Mouse (Mus musculus): ENCODE results near the gene Apobr.

Gene Apobr

DNA sequence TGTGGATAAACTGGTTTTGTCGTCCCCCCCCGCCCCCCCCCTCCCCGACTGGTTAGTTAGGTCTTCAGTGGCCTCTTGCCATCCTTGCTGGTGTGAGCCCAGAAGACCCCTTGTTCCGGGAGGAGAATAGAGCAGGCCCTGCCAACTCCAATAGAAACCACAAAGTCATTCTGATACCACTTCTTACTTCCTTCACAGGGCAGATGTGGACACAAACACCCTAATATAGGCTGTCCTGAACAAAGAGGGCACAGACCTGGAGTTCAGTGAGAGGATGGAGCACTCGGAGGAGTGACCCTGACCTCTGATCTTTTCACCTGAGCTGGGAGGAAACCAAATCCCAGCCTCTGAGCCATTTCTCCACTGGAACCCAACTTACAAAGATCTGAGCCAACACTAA lies 17.2 kb downstream of the Apobr start:
- DNase-seq: no peak

DNA sequence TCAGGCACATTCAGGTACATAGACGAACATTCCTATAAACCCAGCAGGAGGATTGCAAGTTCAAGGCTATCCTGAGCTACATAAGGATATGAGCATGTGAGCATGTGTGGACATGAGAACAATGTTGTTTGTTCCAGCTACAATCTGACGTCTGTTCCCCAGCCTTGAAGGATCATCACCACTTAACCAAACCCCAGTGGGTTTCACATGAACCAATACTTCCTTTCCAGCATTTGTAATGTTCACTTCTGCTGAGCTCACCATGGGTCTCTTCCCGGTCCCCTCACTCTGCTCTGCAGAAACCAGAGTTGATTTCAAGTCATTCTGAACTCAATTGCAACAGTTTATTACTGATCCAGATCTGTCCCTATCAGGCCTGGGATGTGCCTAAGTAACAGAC lies 17.9 kb downstream of the Apobr start:
- no peak for DNase-seq

DNA sequence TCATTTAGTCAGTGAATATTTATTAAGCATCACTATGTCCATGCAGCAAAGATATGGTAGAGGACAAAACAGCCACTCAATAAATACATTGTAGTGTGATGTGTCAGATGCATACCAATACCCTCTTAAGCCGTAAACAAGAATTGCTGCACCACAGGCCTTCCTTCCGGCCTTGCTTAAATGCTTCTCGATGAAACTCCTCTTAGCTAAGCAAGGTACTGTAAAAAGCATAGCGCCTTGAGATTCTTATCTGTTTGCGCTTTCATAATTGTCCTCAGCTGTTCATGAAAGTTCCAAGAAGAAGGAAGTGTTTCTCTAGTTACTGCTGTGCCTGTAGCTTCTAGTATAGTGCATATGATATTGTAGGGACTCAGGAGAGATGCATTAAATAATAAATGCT lies 21.9 kb downstream of the Apobr start:
- no peak for DNase-seq

DNA sequence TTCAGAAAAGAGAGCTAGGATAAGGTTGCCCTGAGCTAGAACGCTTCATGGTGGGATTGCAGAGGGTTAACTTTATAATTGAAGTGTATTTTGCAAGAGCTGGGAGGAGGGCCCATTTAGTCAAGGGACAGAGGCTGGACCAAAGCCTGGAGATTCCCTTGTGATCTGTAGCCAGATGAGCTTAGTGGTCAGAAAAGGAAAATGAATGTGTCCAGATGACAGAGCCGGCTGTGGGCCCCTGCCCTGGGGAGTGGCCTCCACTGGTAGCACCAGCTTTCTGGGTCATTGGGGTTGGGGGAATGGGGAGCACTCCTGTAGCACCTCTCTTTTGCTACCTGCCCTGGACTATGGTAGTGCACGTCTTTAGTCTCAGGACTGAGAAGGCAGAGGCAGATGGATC lies 22.3 kb downstream of the Apobr start:
- DNase-seq: peak; percentile 17 to 41

DNA sequence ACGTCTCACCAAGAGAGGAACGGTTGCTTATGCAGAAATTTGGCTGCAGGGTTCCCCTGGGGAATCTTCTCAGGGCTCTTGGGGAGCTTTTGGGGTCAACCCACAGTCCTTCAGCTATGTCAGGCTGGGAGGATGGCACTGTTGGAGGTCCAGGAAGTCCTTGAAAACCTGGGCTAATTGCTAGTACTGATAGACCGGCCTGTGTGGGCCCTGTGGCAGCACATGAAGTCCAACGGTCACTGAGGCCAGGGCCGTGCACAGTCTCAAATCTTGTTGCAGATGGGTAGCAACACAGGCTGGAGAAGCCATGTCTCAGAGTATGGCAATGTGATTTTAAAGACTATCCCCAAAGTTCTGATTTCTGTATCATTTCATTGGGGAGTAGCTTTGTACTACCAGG lies 23.1 kb downstream of the Apobr start:
- no peak for DNase-seq

DNA sequence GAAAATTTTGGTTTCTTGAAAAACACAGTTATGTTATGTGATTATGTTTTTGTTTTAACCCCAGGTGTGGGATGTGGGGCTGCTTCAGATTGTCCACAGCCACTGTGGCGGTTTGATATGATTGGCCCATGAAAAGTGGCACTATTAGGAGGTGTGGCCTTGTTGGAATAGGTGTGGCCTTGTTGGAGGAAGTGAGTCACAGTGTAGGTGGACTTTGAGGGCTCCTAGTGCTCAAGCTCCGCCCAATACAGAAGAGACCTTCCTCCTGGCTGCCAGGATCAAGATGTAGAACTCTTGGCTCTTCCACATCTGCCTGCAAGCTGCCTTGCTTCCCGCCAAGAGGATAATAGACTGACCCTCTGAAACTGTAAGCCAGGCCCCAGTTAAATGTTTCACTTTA lies 28.0 kb downstream of the Apobr start:
- no peak for DNase-seq

DNA sequence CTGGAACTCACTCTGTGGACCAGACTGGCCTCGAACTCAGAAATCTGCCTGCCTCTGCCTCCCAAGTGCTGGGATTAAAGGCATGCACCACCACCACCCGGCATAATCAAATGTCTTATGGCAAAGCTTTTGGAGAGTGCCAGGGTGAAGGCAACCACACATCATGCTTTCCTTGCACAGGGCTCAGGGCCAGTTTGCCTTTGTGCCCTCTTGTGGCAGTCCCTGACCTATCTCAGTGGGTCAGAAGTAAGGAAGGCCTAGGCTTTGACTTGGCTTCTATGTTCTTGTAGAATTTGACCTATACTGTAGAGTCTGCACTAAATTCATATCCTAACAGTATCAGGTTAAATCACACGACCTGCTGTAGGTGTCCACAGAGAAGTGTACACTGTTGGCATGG lies 32.0 kb downstream of the Apobr start:
- DNase-seq: peak in 1 of 2 experiments; percentile 7

DNA sequence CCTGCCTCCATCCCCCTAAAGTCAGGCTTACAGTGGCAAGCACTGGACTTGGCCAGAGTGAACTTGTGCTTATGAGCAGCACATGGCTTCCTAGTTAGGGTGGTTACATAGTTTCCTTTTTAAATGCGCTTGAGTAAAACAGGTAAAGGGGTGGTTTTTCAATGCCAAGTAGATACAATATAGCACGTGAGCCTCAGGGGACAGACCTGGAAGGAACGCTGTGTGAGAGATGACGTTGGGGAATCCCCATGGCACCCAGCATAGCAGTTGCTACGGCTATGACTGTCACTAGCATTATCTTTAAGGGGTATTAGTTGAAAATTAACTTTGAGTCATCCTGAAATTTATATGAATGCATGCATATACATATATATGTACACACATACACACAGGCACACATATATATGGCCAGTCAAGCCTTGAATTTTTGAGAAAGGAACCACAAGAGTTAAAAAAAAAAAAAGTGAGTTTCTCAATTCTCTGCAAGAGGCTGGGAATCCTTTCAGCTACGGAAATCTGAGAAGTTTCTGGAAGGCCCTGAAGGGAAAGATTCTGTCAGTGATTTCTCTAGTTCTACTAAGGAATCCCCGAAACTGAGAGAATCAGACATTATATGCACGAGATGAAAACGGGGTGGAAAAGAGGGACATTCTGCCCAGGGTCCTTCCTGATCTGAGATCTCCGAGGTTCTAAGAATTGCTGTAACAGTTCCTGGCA lies 35.0 kb downstream of the Apobr start:
- DNase-seq: no peak

DNA sequence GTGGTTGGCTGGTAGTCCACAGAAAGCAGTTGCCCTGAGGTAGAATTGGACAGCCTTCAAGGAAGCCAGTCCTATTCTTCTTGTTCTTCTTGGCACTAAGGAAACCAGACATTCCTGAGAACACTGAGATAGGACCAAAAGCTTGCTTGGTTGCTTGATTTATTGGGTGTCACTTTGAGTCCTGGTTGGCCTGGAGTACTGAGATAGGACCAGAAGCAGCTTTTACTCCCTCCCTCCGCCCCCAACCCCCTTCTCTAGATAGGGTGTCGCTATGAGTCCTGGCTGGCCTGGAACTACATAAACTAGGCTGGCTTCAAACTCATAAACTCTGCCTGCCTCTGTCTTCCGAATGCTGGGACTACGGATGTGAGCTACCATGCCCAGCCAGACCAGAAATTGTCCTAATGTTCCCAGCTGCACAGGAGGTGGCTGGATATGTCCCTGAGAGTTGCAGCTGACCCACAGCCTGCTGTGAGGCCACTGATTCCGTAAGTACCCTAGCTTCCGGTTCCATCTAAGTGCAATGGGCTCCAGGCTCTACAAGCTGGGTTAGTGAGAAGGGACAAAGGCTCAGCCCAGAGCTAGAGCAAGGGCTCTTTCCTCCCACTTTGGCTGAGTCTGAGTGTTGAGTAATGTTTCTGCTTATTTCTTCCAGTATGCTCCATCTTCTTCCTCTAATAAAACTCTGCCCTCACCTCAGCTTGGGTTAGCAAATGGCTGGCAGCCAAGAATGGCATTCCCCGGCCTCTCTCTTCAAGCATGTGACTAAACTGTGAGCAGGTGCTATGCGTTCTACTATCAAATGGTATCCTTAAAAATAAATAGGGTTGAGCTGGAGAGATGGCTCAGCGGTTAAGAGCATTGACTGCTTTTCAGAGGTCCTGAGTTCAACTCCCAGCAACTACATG lies 37.0 kb downstream of the Apobr start:
- DNase-seq: peak in 1 of 2 experiments; percentile 29

DNA sequence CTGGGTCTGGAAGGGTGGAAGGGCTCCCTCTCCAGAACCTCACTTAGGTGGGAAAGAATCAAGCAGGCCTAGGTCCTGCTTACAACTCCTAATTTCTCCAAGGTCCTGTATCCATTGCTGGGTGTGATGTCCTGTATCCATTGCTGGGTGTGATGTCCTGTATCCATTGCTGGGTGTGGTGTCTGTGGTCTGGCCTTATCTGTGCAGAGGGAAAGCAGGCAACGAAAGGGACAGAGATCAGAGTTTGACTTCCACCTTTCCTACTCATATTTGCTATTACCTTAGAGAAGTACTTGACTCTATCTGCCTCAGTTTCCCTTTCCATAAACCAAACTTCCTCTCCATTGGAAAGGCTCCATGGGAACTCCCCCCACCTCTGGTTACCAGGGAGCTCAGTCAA lies 38.6 kb downstream of the Apobr start:
- no peak for DNase-seq

DNA sequence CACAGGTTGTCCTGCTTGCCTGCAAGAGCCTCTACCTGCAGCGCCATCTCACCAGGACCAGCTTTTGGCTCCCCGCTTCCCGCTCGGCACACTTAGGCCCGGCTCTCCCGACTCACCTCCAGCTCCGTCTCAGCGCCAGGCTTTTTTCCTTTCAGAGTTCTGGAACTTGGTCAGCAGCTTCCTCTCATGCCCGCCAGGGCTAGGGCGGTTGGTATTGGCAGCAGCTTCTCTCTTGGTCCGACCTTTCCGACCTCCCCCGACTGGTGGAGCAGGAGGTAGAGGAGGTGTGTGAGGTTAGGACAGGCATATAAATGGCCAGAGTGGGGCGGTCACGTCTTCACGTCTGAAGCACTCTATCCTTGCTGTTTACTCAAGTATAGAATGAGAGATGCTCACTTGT lies 40.0 kb downstream of the Apobr start:
- peak in 1 of 2 experiments; percentile 48 for DNase-seq

DNA sequence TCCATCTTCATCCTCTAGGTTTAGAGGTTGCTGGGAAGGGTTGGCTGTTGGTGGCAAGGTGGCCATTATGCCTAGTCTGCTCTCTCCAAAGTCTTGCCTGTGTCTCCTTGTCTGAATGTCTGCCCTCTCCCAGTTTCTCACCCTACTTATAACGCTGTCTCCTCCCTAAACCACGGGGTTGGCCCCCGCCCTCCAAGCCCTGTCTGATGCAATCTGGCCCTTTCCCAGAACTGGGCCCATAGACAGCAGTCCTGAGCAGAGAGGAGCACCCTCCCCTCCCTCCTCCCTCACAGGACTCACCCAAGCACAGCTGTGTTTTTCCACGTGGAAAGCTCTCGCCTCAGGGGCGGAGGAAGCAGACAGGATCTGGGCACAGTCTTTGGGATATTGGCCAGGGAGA lies 40.6 kb downstream of the Apobr start:
- peak; percentile 73 to 88 for DNase-seq

DNA sequence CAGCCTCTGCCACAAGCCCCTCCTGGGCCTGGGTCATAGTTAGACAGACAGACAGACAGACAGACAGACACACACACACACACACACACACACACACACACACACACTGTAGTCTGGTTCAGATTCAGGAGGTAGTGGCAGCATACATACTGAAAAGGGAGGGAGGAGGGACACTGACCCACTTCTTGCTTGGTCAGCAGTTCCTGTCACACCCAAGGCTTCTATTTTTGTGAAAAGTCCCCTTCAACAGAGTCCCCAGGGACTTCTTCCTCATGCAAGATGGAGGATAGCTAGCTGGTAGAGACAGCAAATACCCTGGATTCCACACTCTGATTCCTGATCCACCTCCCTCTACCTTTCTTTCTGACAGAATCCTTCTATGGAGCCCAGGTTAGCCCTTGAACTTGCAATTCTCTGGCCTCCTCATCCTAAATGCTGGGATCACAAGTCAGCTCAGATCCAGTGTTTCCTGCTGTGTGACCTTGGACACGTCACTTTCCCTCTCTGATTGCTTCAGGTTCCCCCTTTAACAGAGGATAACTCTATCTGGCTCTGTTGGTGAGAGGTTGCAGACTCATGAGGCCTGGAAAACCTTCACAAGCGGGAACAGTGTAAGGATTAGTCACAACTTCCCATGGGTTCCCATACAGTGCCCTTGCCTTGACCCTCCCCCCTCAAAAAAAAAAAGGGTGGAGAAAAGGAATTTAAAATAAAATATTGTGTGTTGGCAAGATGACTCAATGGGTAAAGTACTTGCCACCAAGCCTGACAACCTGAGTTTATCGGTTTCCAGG lies 41.3 kb downstream of the Apobr start:
- peak in 1 of 2 experiments; percentile 44 for DNase-seq

DNA sequence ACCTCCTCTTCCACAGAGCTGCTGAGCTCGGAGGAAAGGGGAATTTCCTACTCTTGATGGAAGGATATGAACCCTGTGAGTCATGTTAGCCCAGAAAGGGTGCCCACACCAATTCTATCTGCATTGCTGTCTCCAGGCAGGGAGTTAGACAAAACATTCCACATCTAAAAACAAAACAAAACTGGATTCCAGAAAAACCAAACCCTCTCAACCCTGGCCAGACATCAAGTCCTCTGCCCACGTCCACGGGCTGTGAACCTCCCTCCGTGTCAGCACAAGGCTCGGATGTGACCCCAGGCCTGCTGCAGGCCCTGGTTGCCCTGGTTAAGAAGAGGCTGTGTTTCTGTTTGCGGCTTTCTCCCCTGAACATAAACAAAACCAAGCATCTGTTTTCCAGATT lies 43.4 kb downstream of the Apobr start:
- peak in 1 of 2 experiments; percentile 39 for DNase-seq

DNA sequence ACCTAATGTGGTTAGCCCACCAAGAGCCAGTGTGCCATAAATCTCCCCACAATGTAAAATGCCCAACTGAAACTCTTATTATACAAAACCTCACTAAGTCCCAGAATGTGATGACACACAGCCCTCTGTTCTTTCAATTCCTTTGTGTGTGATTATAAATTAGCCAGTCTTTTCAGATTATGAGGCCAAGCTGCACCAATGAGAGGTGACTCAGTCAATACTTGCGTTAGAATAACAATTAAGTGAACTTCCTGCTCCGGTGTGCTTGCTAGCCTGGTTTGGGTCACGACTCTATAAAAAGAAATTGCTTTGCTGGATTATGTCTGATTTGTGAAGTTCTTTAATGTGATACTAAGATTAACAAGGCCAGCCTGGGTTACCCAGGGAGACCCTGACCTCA lies 45.2 kb downstream of the Apobr start:
- DNase-seq: no peak

DNA sequence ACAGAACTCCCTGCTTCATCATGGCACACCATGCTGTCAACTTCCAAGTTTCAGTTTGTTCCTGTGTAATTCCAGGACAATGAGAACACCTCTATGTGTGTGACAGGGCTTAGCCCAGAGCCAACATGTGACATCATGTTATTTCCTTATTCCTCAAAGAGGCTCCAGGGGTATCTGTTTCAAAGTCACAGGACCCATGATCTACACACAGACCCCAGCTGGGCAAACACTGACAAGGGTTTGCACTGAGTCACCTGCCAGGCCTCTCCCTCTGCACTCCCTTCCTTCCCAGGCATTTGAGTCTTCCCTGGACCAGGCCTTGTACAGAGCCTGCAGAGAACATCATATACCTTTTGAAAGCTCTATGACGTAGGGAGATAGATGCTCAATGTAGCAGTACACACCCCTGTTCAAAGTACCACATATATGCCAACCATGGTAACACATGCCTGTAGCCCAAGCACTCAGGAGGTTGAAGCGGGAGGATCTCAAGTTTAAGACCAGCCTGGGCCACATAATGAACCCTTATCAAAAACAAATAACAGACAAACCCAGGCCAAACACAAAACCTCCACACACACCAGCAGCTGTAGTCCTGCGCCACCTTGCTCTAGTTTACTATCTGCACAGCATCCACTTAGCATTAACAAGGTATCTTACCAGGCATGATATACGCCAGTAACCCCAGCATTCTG lies 46.2 kb downstream of the Apobr start, which contains the start of gene Nupr1:
Gene Nupr1, minus strand, starts transcription at position 38 of the 695 bp plus-strand sequence.
- no peak for DNase-seq

DNA sequence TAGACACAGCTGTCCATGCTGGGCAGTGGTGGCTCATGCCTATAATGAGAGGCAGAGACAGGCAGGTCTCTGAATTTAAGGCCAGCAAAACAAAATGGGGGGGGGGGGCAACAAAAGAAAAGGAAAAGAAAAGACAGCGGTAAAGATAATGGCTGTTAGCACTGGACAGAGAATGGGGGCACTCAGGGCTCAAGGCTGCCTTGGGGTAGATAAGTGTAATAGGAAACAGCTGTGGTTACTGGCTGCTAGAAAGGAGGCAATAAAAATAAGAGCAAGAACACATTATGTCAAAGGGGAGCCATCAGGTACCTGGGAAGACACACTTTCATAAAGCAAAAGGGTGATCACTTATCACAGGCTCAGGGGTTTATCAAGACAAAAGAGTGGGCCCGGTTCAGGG lies 47.7 kb downstream of the Apobr start:
- no peak for DNase-seq

DNA sequence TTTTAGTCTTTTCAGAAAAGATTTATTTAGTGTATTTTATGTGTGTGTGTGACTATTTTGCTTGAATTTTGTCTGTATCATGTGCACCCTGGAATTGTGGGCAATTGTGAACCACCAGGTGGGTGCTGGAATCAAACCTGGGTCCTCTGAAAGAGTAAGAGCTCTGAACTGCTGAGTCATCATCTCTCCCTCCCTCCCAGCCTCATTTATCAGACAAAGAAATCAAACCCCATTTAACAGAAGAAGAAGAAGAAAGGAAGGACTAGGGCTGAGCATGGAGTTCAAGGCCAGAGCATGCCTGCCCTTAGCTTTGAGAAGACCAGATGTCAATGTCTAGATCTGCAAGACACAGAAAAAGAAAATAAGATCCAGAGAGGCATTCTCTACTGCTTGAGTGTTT lies 50.6 kb downstream of the Apobr start:
- no peak for DNase-seq

DNA sequence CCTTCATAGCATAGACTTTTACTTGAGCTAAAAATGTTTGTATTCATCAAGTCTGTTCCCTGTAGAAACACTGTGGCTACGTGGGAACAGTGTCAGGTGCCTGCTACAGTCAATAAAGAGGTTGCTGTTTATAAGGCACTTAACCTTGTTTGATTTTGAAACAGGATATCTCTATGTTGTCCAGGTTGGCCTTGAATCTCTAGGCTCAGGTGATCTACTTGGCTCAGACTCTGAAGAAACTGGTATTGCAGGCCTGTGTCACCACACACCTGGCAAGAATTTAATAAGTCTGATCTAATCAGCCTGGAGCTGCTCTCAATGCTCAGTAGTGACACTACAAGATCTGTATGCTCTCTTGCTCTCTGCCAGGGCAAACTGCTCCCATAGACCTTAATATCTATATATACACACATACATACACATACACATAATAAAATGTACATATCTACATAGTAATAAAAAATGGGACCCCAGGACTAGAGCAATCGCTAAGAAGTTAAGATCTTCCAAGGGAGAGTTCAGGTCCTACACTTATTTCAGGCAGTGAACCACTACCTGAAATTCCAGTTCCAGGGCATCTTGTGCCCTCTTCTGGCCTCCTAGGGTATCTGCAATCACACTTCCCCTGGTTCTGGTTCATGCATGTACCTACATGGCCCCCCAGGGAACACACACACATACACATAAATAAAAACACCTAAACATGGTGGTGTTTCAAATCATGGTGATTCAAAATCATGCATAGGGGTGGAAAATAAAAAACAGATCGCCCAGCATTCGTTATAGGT lies 52.2 kb downstream of the Apobr start:
- DNase-seq: peak; percentile 43 to 54

Data from kidney, postnatal 25 days (tissue).